19 mouse cellular contexts compared by ENCODE assay signal in the genomic region with DNA sequence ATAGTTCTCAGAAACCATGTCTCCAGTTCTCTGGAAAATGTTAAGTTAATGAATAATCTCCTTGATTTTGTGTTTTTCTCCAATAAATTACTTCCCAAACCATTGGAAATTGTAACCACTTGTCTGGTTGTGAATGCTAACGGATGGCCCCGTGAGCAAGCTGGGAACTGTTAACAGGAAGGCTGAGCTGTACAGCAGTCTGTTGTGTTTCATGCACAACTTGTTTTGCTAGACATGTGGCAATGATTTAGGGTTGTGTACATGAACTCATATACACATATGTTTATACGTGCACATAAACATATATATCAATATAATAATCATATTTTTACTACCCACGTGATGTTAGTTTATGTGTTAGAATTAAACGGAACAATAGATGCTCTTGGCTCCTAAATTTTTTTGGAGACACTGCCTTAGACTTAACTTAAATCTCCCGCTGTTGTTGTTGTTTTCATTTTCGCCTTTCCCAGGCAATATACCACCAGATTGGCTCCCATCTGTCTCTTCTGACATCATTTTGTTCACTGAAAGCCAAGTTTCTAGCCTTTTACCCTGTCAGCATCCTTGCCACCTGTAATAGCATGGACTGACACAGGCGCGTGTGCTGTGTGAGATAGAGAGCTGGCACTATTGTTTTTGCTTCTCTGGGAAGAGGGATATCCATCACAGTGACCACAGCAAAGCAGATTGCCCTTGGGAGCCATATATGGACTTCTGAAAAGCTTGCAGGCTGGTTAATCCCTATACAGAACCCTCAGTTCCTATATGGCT.
DNase-seq lines count a peak whose midpoint lies in the region; ATAC-seq lines count a peak whose summit lies in the region.
"Had no signal": no experiment of that assay in that cellular context is flagged by ENCODE, and none has a peak within 500 bp of the region (broad histone marks: within the 10 kb centered on the region; RNA-seq: fewer than 3 reads in every experiment).

No protein-coding gene starts in this region.

- no peaks in the 10 kb centered on the region for H3K36me3 ChIP-seq in neural tube, embryonic 14.5 days (ENCODE audit: control insufficient read depth, insufficient read depth, low read length)
- H3K36me3 ChIP-seq: embryonic facial prominence, embryonic 12.5 days; heart, embryonic 13.5 days; kidney, embryonic 15.5 days had no signal

- no peaks in the 10 kb centered on the region for H3K4me1 ChIP-seq in neural tube, embryonic 14.5 days (ENCODE audit: control insufficient read depth, insufficient read depth, low read length)

- no peaks in the 10 kb centered on the region for H3K9me3 ChIP-seq in neural tube, embryonic 14.5 days (ENCODE audit: control insufficient read depth, low read length)
- H3K9me3 ChIP-seq: embryonic facial prominence, embryonic 12.5 days; heart, embryonic 13.5 days; kidney, embryonic 15.5 days had no signal

- H3K4me2 ChIP-seq in neural tube, embryonic 14.5 days (ENCODE audit: low read depth, low read length), result no peak overlapping the region
- H3K4me2 ChIP-seq: embryonic facial prominence, embryonic 12.5 days; heart, embryonic 13.5 days; kidney, embryonic 15.5 days had no signal

- no peaks in the 10 kb centered on the region for H3K27me3 ChIP-seq in neural tube, embryonic 14.5 days (ENCODE audit: control insufficient read depth, insufficient read depth, low read length)
- H3K27me3 ChIP-seq: CH12.LX; embryonic facial prominence, embryonic 12.5 days; heart, embryonic 13.5 days; kidney, embryonic 15.5 days had no signal

- 73% methylated on average over 9 of the region's 9 CpGs for WGBS in neural tube, embryonic 14.5 days

- ATAC-seq in neural tube, embryonic 14.5 days (ENCODE audit: low read depth), result peak; percentile 54; the same call in 1 of the 2 replicates
- ATAC-seq: liver, postnatal 0 days had no signal

- no peak overlapping the region for H3K4me3 ChIP-seq in neural tube, embryonic 14.5 days (ENCODE audit: low read depth, low read length)
- H3K4me3 ChIP-seq: embryonic facial prominence, embryonic 12.5 days; heart, embryonic 13.5 days; kidney, embryonic 15.5 days had no signal

- no peak overlapping the region for H3K9ac ChIP-seq in neural tube, embryonic 14.5 days (replicated peaks; ENCODE audit: low read depth, low read length)
- H3K9ac ChIP-seq: embryonic facial prominence, embryonic 12.5 days; heart, embryonic 13.5 days; kidney, embryonic 15.5 days; liver, postnatal 0 days had no signal

- peak; percentile 21 for DNase-seq in embryo, embryonic 10.5 days (ENCODE audit: low spot score)
- no peak for DNase-seq in embryo, embryonic 11 days
- DNase-seq in neural tube, embryonic 10.5 days (ENCODE audit: extremely low spot score, low spot score), result no peak
- DNase-seq in cerebellum, postnatal 25 days, result peak; percentile 52 to 57
- DNase-seq in right cerebral cortex, adult 2 months (ENCODE audit: low spot score in 2 of 2), result no peak
- no peak for DNase-seq in kidney, adult 8-10 months
- no peak for DNase-seq in frontal cortex, postnatal 36 days (ENCODE audit: low spot score in 2 of 2)
- DNase-seq: heart, postnatal 36 days; layer of hippocampus, postnatal 36 days; liver; liver, postnatal 0 days; lung, postnatal 14 days; retina, postnatal 1 day; thymus, adult 18-20 months had no signal

- H3K27ac ChIP-seq in neural tube, embryonic 14.5 days (ENCODE audit: low read depth, low read length), result no peak overlapping the region
- H3K27ac ChIP-seq: embryonic facial prominence, embryonic 12.5 days; heart, embryonic 13.5 days; kidney, embryonic 15.5 days had no signal

Comparison
In these comparisons a context has a peak if more than half of its experiments do, and no peak if none do; other contexts are left out.
1. DNase-seq: peak in embryo, embryonic 10.5 days (single experiment) and cerebellum, postnatal 25 days (2 of 2); none in embryo, embryonic 11 days (single experiment), neural tube, embryonic 10.5 days (single experiment), right cerebral cortex, adult 2 months (0 of 2), kidney, adult 8-10 months (0 of 2) and frontal cortex, postnatal 36 days (0 of 2).